Mouse (Mus musculus): Measurements from ENCODE around the gene Stpg3.

DNA sequence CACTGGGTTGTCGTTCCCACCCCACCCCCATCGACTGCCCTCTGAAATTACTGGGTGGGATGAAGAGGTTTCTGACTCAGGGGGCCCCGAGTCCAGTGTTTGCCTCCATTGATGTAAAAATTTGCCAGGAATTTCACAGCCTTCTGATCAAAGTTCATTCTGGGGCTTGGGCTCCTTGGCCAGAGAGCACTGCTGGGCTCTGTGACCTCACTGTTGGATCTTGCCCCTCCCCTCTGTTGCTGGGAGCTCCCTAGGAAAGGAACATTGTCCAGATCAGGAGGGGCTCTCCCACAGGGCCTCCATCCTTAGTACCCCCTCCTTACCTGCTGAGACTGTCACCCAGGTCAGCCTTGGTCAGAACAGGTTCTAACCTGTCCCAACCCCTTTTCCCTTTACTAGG lies at the start of gene Stpg3:
- no peak for TF ChIP-seq CTCF (IDR thresholded peaks at IDR 0.05; ENCODE audit: control insufficient read depth, insufficient read depth, low read length)
- TF ChIP-seq POLR2A (IDR thresholded peaks at IDR 0.05; ENCODE audit: borderline replicate concordance, control insufficient read depth, low read depth, low read length), result no peak
